Mouse (Mus musculus): ENCODE results near the gene Ntng2. TPM values are rescaled to one million over a fixed set of nuclear protein-coding genes. Genes with fewer than 3 reads are reported as not detected.

Gene Ntng2
- total RNA-seq (2015) (22.2 and 24.6 TPM in 2 replicates), total RNA-seq (2017) (8.4 and 22.8 TPM in 2 replicates)

DNA sequence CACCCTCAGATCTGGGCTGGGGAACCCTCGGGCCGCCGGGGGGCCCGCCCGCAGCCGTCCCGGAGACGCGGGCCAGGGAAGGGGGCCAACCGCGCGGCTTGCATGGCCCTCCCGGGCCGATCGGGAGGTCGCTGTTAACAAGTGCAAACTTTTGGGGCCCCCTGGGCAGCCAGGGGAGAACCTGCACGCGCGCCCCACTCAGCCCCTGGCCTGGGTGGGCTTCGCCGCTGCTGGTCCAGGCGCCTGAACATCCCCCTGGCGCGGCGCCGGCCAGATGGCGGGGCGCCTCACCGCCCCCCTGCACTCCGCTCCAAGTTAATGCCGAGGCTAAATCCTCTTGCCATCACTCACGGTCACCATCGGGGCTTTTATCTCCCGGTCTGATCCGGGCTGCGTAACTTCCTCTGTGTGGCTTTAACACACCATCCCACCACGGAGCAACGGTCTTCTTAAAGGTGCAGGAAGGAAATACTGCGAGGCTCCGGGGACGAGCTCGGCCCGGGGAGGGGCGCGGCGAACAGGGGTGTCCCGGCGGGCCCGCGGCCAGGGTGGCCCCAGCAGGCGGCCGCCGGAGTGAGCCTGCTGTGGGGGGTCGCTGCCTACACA lies at the start of gene Ntng2:
TSS of gene Ntng2 (minus strand) at position 407 of the 606 bp plus-strand sequence.
- ATAC-seq (ENCODE audit: poor library complexity, severe bottlenecking): peak; percentile 66

DNA sequence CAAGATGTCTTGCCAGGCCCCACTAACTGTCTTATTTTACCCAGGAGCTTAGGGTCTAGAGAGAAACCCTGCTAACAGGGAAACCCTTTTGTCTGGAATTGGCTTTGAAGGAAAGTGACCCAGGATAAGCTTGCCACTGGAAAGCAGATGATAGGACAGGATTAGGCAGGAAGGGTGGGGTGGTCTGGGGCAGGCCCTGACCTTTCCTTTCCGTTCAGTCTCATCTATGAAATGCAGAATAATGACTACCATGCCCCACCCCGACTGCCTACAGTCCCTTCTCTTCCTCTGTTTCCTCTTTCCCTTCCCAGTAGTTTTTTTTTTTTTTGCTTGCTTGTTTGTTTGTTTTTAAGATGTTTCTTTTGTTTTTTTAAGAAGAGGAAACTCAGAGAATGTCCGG lies 42.8 kb upstream of the Ntng2 start:
- ATAC-seq (ENCODE audit: poor library complexity, severe bottlenecking): no peak

DNA sequence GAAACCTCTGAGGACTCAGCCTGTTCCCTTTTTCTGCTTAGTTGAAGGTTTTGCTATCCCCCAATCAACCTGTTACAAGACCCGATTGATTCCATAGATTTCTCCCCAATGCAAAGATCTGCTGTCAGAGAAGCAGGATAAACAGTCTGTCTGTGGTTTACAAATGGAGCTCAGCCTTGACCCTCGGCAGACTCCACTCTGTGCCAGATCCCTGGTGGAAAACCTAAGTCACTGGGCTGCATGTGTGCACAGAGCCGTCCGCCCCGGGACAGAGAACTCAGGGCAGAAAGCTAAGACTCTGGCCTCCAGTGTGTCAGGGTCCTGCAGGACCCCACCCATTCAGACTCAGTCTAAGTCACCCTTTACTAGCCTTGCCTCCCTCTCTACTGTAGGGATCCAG lies 34.8 kb upstream of the Ntng2 start:
- ATAC-seq (ENCODE audit: poor library complexity, severe bottlenecking): no peak

DNA sequence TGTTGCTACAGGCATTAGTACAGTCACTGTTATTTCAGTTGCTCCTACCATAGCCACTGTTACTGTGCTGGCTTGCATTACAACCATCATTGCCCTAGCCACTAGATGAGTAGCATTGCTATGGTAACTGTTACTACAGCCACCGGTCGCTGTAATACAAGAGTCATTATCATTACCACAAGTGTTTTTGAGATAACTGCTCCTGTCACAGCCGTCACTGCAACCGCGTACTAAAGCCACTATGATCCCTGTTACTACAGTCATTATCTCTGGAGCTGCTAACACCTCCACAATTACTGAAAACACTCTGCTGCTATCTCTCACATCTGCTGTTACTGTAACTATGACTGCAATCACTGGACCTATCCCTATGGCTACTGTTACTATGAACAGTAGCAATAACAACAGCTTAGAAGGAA lies 24.9 kb upstream of the Ntng2 start:
- ATAC-seq (ENCODE audit: poor library complexity, severe bottlenecking): no peak

DNA sequence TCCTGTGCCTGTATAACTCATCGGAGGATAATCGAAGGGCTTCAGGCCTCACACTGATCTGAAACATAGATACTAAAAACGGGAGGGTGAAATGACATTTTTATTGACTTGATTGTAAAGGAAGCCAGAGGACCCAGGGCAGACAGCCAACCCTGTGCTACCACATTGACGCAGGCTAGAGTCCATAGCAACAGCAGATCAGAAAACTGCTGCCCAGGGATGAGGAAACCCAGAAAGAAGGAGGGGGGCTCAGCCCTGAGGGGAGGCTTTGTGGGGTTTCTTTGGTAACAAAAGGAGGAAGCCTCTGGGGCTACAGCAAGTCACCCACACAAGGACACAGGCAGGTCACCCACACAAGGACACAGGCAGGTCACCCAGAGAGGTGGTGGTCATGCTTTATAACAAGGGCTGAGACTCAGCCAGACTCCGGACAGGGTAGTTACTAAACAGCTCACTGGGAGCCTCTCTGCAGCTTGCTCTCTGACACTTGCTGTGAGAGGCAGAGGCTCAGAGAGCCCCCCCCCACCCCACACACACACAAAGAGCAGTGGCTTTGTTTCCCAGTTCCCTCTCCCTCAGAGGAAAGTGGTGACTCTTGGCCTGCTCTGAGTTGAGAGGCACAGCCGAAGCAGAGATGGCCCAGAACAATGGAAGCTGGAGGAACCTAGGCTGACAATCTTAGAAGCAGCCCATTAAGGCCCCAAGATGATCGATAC lies 19.2 kb upstream of the Ntng2 start:
- ATAC-seq (ENCODE audit: poor library complexity, severe bottlenecking): peak; percentile 82

DNA sequence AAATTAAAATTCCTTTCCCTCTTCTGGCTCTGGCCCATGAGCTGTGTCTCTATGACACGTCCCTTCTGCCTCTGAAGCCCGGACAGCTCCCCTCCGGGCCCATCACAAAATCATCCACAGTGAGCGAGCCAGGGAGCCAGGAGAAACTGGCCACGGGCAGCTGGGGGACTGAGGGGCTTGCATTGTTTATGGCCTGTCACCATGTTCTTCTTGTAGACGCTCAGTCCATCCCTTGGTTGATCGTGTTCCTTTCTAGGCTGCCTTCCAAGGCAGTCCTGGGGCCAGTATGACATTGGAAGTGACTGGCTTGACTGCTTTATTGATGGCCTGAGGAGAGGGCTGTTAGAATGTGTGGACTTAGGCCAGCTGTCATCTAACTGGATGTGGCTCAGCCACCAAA lies 18.3 kb upstream of the Ntng2 start:
- no peak for ATAC-seq (ENCODE audit: poor library complexity, severe bottlenecking)

DNA sequence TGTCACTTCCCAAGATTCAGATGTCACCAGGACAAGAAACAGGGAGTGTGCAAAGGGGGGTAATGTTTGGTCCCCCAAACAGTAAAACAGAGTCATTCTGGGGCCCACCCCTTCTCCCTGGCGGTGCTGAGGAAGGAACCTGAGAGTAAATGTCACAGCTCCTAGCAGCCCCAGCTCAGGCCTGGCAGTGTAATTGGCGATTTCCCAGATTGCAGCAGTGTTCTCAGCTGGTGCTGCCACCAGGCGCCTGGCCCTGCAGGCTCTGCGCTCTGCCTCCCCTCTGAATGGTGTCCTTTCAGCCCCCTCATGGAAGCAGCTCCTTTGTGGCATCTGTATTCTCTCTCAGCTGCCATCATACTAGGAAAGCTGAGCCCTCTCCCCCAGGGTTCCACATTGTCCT lies 14.0 kb upstream of the Ntng2 start:
- ATAC-seq (ENCODE audit: poor library complexity, severe bottlenecking): no peak

DNA sequence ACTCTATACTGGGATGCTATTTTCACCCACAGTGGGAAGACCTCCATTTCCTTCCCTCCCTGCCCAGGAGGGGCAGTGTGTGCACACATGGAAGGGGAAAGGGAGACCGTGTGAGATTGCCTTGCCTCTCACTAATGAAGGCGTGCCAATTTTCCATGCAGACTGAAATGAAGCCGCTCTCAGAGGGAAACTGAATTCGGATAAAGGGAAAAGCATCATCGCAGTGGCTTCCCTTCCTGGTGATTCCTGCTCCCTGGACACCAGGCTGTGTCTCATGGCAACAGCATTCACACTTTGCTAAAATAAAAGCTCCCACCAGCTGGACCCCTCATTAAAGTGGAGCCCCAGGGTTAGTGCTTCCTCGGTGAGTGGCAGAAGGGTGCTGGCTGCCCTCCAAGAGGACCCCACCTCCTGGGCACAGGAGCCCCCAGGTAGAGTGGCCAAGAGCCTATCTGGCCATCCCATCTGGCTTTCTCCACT lies 9.7 kb upstream of the Ntng2 start:
- ATAC-seq (ENCODE audit: poor library complexity, severe bottlenecking): no peak

DNA sequence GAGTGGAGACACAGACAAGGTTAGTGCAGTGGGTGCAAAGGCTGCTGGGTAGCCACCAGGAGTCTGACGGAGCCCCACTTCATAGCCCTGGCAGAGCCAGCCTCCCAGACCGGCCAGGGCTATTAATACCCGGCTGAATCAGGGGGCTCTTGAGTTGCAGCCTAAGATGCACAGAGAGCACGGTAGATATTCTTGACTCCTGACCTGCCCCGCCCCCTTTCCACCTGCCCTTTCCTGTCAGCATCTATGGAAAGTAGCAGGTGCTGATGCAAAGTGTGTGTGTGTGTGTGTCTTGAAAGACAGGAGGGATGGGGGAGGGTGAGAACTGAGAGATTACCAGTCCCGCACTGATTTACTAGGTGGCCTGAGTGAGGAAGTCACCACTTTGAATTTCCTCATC lies 8.3 kb upstream of the Ntng2 start:
- no peak for ATAC-seq (ENCODE audit: poor library complexity, severe bottlenecking)

DNA sequence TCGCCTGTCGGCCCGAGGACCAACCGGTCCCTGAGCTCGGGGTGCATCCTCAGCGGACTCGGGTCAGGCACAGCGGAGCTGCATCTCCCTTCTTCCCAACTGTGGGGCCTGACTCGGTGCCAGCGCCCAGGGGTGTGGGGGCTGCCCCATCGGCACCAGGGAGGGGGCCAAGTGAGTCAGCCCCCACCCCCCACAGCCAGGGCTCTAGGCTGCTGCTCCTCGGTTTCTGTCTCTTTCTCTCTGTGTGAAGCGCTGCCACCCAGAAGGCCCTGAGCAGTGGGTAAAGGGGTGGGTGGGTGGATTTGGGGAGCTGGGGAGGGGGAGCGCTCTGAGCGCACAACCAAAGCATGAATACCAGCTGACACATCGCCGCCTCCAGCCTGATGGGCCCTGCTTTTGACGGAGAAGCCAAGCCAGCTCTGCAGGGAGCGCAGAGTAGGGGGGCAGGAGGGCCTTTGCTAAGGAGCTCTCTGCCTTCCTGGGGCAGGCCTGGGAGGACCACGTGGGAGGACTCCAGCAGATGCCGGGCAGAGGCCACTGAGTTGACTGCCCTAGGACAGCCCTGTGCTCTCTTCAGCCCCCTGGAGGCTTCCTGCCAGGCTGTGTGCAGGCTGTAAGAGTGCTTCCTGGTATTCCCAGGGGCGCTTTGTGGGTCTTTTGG lies 530 bp upstream of the Ntng2 start:
- ATAC-seq (ENCODE audit: poor library complexity, severe bottlenecking): peak; percentile 45

DNA sequence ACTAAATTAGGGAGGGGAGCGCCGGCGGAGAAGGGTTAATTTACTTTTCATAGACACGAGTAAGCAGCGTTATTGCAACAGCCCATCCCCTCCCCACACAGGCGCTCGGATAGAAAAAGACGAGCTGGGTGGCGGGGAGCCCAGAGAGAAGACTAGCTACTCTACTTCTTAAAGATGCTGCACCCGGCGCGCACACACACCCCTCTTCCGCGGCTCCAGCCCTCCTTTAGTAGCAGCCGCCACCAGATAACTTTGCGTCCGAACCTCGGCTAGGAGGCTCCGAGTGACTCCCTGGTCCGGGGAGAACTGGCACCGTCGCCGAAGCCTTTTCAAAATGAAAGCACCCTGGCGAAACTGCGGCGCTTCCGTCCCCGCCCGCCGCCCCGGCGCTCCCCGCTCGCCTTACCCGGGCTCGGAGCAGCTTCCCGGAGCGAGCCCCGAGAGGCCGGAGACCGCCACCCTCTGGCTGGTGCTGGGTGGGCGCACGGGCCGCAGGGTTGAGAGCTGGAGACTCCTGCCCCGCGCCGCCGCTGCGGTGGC lies 676 bp downstream of the Ntng2 start:
- ATAC-seq (ENCODE audit: poor library complexity, severe bottlenecking): peak; percentile 28

DNA sequence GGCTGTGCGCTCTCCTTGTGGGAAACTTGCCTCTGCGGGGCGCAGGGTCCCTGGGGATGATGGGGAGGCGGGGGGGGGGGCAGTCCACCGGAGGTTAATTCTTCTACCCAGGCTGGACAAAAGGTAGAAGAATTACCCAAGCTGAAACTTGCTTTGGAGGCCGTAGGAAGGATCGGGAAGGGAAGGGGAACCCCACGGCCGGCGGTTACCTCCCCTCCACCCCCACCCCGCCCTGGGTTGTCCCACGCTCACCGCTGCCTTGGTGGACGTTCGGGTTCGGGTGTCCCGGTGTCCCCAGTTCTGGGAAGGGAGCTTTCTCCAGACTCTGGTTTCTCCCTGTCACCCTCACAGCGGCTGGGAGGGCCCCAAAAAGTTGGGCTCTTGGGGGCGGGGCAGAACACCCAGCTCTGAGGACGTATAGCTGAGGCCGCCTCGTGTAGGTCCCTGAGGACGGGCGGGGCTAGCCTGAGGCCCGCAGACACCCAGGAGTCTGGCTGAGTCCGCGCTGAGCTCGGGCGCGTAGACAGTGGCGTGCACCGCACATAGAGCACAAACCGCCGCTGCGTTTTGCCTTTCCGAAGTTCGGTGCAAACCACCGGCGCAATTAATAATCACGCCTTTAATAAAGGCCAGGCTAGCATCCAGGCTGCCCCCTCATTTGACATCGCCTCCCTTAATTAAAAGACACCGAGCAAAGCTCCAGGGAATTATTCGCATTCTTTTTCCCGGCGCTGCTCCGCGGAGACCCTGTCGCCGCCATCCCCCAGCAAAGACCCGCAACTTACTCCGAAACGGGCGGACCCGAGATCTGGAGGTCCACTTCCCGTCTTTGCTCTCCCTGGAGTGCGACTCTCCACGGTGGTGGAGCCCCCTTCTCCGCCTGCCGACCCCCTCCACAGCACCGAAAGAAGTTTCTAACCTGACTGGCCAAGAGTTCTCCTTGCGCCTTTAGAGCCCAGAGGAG lies 1.4 kb downstream of the Ntng2 start:
- peak; percentile 62 for ATAC-seq (ENCODE audit: poor library complexity, severe bottlenecking)

DNA sequence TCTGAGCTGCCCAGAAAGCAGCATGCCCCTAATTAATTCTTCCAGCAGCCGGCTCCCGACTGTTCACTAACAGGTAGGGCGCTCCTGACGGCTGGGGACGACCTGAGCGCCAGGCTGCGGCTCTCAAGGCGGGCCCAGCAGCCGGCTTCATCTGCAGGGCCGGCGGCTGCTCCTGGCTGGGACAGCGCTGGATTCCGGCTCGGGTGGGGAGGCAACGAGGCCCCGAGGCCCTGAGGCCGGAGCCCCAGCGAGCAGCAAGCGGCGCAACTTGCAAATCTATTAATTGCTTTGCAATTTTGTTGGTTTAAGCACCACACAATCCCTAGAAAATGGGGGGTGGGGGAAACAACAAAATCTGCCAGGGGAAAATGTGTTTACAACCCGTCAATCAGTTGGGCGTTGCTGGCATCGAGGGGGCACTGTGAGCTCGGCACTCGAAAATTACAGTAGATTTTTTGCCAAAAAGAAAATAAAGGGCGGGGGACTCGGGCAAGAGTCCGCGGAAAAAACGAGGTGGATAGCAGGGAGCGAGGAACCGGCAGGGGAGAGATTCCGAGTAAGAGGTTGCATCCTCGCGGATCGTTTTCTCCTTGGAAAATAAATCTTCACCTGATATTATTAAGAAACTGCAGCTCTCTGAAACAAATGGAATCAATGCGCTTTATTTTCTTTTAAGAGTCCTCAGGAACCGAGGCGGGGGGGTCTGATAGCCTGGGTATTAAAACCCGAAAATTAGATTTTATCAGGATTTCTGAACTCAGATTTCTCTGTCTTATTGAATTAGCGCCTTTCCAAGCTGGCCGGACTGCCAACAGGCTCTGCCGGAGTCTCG lies 2.3 kb downstream of the Ntng2 start:
- ATAC-seq (ENCODE audit: poor library complexity, severe bottlenecking): no peak

DNA sequence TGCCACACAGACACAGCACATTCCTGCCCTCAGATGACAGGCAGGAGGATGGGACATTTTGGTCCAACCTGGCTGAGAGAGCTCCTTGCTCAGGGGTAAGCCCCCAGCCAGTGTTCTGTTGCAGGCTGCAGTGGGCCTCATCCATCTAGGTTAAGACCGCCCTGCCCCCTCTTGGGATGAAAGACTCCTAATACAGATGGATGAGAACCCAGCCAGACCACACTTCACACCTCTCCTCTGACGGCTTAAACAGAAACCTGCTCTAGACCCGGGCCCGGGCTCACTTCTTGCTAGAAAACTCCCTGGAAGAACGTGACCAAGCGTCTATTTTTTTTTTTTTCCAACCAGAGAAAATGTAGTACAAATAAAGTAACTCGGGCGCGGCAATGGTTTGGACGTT lies 3.0 kb downstream of the Ntng2 start:
- no peak for ATAC-seq (ENCODE audit: poor library complexity, severe bottlenecking)

DNA sequence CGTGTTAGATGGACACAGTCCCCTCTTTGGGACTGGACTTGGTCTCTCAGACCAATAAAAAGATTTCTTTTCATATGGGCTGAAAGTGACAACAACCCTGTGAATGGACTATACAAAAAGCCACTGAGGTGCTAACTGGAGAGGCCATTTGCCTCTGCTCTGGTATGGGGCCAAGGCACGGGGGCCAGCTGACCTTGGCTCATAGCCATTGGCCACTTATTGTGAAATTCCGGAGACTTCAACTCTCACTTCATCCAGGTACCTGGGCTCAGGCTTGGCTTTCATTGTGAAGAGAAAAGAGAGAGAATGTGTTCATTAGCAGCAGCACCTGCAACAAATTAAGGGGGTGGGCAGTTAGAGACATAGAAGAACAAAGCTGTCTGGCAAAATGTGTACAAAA lies 4.3 kb downstream of the Ntng2 start:
- no peak for ATAC-seq (ENCODE audit: poor library complexity, severe bottlenecking)

DNA sequence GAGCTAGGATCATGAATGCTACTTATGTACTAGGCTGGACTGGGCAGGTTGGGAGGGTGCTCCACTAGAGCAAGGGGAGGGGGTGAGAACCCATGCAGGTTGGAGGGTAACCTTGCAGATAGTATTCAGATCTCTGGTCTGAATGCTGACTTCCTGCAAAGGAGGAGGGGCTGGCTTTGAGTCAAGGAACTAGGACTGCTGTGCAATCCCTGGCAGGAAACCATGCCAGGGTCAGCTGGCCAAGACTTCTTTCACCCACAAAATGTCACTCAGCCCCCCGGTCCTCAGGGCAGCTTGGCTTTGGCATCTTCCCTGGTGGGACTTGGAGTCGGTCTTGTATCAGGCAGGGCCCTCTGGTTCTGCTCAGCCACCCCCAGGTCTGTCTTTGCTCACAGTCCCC lies 5.4 kb downstream of the Ntng2 start:
- ATAC-seq (ENCODE audit: poor library complexity, severe bottlenecking): peak; percentile 27

DNA sequence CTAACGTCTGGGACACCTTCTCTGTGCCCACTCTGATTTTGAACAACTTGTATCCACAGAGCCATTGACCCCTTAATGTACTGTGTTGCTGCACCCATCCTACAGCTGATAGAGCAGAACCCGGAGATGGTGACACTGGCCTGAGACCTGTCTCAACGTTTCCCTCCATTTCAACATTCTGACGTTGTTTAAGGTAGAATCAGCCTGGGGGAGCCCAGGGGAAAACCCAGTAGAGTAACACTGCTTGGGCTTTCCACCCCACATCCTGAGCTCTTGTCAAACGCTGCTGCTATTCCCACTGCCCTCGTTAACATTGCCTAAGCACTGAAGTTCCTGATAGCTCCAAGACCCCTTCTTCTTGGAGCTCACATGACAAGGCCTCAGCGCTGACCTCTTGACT lies 5.9 kb downstream of the Ntng2 start:
- peak; percentile 19; the same call in 1 of the 2 replicates for ATAC-seq (ENCODE audit: poor library complexity, severe bottlenecking)

DNA sequence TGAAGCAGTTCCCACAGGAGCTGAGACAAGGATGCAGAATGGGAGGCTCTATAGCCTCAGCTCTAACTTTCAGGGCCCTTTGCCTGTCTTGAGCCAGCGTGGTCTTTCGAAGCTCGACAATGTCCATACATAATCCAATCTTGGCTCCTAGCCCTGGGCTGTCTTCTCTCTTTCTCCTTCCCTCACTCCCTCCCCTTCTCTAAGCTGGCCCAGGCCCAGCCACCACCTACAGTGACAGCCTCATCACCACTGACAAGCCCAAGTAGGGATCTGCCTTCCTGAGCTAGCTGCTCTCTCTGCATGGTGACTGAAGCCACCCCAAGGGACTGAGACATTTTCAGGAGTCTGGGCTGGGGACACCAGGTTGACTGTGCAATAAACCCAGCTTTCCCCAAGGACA lies 6.5 kb downstream of the Ntng2 start:
- ATAC-seq (ENCODE audit: poor library complexity, severe bottlenecking): no peak

DNA sequence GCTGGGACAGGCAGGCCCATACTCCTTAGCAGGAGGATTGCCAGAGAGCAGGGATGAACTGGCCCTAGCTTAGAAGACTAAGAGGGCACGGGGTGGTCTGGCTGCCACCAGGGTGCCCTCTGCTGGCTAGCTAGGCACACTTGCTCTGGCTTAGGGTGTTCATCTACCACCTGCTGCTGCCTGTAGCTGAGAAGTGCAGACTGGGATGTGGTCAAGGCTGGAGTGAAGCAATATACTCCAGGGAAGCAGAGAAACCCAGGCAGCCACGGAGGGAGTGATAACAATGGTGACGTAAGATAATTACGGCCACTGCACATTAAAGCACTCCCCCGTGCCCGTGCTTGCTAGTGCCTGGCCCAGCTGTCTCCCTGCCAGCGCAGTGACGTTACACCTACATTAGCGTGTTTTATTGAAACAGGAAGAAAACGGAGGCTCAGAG lies 7.4 kb downstream of the Ntng2 start:
- peak; percentile 71 for ATAC-seq (ENCODE audit: poor library complexity, severe bottlenecking)

DNA sequence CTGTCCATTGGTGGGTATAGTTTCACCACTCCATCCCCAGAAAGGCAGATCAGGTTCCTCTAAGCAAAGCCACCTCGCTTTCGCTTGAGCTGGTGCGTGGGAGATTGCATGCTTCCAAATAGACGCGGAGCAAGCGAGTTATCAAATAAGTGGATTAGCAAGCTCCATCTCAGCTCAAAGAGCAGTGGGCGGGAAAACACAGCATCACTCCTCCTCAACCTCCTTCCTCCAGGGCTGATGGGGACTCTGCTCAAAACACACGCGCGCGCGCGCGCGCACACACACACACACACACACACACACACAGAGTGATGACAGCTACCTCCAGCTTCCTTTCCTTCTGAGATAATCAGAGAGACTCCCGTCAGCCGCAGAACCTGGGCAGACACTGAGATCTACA lies 13.5 kb downstream of the Ntng2 start:
- no peak for ATAC-seq (ENCODE audit: poor library complexity, severe bottlenecking)

Data from megakaryocyte, adult 5-6 weeks (primary cell).